Mouse (Mus musculus): ENCODE results near the gene Usp32.

Gene Usp32

GRCm38 (mm10) chr11:84979351-84979750 lies 160.6 kb downstream of the Usp32 start:
- no peak for DNase-seq (ENCODE audit: low read depth, low spot score)

GRCm38 (mm10) chr11:84978113-84978512 lies 161.8 kb downstream of the Usp32 start:
- peak; percentile 65 for DNase-seq (ENCODE audit: low read depth, low spot score)

GRCm38 (mm10) chr11:84977385-84977952 lies 162.5 kb downstream of the Usp32 start:
- no peak for DNase-seq (ENCODE audit: low read depth, low spot score)

GRCm38 (mm10) chr11:84976706-84977105 lies 163.3 kb downstream of the Usp32 start:
- no peak for DNase-seq (ENCODE audit: low read depth, low spot score)

- no peak for DNase-seq (ENCODE audit: low read depth, low spot score)
These were observed 165.4 kb downstream of the Usp32 start for GRCm38 (mm10) chr11:84974582-84974981.

- no peak for DNase-seq (ENCODE audit: low read depth, low spot score)
These were observed 166.3 kb downstream of the Usp32 start for GRCm38 (mm10) chr11:84973661-84974060.

- DNase-seq (ENCODE audit: low read depth, low spot score), result no peak
These were observed 167.9 kb downstream of the Usp32 start for GRCm38 (mm10) chr11:84972067-84972466.

GRCm38 (mm10) chr11:84968775-84969174 lies 171.2 kb downstream of the Usp32 start:
- peak; percentile 68 for DNase-seq (ENCODE audit: low read depth, low spot score)

GRCm38 (mm10) chr11:84968309-84968708 lies 171.7 kb downstream of the Usp32 start:
- no peak for DNase-seq (ENCODE audit: low read depth, low spot score)

- DNase-seq (ENCODE audit: low read depth, low spot score), result no peak
These were observed 172.8 kb downstream of the Usp32 start for GRCm38 (mm10) chr11:84967113-84967512.

GRCm38 (mm10) chr11:84966696-84967095 lies 173.3 kb downstream of the Usp32 start:
- DNase-seq (ENCODE audit: low read depth, low spot score), result peak; percentile 58

GRCm38 (mm10) chr11:84963556-84963955 lies 176.4 kb downstream of the Usp32 start:
- no peak for DNase-seq (ENCODE audit: low read depth, low spot score)

- no peak for DNase-seq (ENCODE audit: low read depth, low spot score)
These were observed 177.4 kb downstream of the Usp32 start for GRCm38 (mm10) chr11:84962536-84962935.

- DNase-seq (ENCODE audit: low read depth, low spot score), result no peak
These were observed 178.4 kb downstream of the Usp32 start for GRCm38 (mm10) chr11:84961571-84961970.

GRCm38 (mm10) chr11:84960780-84961179 lies 179.2 kb downstream of the Usp32 start:
- peak; percentile 99 for DNase-seq (ENCODE audit: low read depth, low spot score)

- DNase-seq (ENCODE audit: low read depth, low spot score), result no peak
These were observed 179.7 kb downstream of the Usp32 start for GRCm38 (mm10) chr11:84960291-84960690.

- peak; percentile 86 for DNase-seq (ENCODE audit: low read depth, low spot score)
These were observed 180.2 kb downstream of the Usp32 start for GRCm38 (mm10) chr11:84959701-84960181.

- DNase-seq (ENCODE audit: low read depth, low spot score), result no peak
These were observed 180.8 kb downstream of the Usp32 start for GRCm38 (mm10) chr11:84959181-84959580.

GRCm38 (mm10) chr11:84958271-84958630 lies 181.7 kb downstream of the Usp32 start:
- no peak for DNase-seq (ENCODE audit: low read depth, low spot score)

GRCm38 (mm10) chr11:84957591-84958270 lies 182.2 kb downstream of the Usp32 start, which contains the start of gene Car4:
TSS of gene Car4 (plus strand) at chr11:84957786.
- DNase-seq (ENCODE audit: low read depth, low spot score), result peak; percentile 89

- DNase-seq (ENCODE audit: low read depth, low spot score), result no peak
These were observed 182.8 kb downstream of the Usp32 start for GRCm38 (mm10) chr11:84957171-84957570.

- no peak for DNase-seq (ENCODE audit: low read depth, low spot score)
These were observed 183.6 kb downstream of the Usp32 start for GRCm38 (mm10) chr11:84956400-84956799.

- DNase-seq (ENCODE audit: low read depth, low spot score), result no peak
These were observed 187.3 kb downstream of the Usp32 start for GRCm38 (mm10) chr11:84952611-84953010.

All from brain, adult 2 months (tissue).